Mouse (Mus musculus): ENCODE measurements at regions not wholly inside any gene's neighbourhood (a gene's known extent, or its start where the extent isn't known, plus 50 kb on each side); places are given as distances from the start of the nearest gene placed in this dataset.
A peak's percentile ranks its signal among the peaks of the same experiment; 100 is the strongest.

DNA sequence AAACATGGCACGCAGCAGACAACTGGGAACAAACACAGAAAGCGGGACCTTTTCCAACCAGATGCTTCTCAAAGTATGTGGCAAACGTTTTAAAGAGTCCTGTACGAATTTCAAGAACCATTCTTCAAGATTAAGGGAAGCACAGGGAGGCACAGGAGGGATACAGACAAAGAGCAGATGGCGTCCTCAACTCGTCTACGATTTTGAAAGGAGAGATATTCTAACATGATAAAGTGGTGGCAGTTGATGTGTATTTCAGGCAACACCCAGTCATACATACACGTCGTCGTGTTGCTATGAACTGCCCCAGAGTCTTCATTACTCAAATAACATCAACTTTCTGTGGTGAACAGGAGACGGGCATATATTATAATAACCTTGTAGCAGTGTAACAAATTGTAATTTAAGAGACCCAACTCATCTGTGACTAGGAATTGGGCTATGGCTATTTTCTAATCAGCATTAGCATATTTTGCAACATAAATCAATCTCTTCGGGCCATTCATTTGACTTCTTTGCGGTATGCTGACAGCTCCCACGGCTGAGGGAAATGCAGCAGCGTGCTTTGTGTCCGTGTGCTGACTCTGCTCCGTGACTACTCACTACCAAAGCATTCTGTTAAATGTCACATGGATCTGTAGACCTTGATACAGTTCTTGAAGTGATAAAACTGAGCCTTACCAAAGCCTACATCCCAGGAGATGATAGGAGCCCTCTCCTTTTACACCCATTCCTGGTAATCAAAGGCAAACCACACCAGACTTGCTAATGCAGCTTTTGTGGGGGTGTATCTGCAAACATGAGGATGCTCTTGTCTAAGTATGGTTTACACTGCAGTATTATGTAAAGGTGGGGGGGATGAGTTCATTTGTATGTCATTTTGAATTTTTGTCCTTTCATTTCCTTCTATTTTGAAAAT, 144.0 kb upstream of the Adamts3 start:
- Histone ChIP-seq H3K4me3 (no peak overlapping the region), H3K9me3 (replicated peaks) (no peaks in the 10 kb centered on the region), H3K4me2 (no peak overlapping the region), H3K9ac (no peak overlapping the region), H3K27ac (no peak overlapping the region), H3K4me1 (no peaks in the 10 kb centered on the region), H3K27me3 (no peaks in the 10 kb centered on the region), H3K36me3 (ENCODE audit: poor library complexity, severe bottlenecking) (no peaks in the 10 kb centered on the region)
- ATAC-seq: peak; percentile 48; the same call in 1 of the 2 replicates
- 81% methylated on average over 17 of the region's 17 CpGs for WGBS

DNA sequence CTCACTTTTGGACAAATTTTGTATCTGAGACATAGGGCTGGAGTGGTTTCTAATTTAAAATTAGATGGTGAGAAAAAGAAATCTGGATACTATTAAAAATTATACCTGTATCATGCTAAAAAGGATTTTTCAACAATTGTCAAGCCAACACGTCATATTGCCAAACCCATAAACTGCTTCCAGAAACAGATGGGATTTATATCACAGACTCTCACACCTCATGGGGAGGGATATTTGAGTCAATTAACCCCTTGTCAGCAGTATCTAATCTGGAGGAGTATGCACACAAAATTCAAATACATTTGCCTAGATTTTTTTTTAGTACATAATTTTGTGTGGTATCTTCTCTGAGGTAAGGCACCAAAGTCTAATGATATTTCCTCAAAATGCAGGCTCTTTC, 138.3 kb upstream of the Adamts3 start:
- 79% methylated on average over 1 of the region's 1 CpGs for WGBS
- Histone ChIP-seq H3K9ac (no peak overlapping the region), H3K4me1 (no peaks in the 10 kb centered on the region), H3K4me3 (no peak overlapping the region), H3K27ac (no peak overlapping the region), H3K36me3 (ENCODE audit: poor library complexity, severe bottlenecking) (no peaks in the 10 kb centered on the region), H3K4me2 (no peak overlapping the region), H3K27me3 (no peaks in the 10 kb centered on the region), H3K9me3 (replicated peaks) (no peaks in the 10 kb centered on the region)
- peak; percentile 68; the same call in 1 of the 2 replicates for ATAC-seq

DNA sequence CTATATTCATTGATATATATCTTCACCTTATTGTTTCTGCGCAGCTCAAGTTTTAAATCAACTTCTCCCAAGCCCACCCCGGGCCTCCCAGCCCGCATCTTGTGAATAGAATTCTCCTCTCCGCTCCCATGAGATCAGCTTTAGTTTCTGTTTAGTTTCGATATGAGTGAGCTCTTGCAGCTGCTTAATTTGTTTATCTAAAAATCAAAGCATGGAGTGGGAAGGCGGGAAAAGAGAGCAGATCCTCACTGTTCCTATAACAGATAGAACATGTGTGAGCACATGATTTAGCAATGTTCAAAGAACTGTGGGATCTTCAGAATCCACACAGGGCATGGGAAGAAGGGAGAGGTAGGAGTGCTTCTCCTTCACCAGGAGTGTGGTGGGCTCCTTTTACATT, 117.6 kb upstream of the Adamts3 start:
- Histone ChIP-seq H3K9me3 (replicated peaks) (no peaks in the 10 kb centered on the region), H3K9ac (no peak overlapping the region), H3K36me3 (ENCODE audit: poor library complexity, severe bottlenecking) (no peaks in the 10 kb centered on the region), H3K4me1 (no peaks in the 10 kb centered on the region), H3K4me2 (no peak overlapping the region), H3K4me3 (no peak overlapping the region), H3K27ac (no peak overlapping the region), H3K27me3 (no peaks in the 10 kb centered on the region)
- WGBS: 89% methylated on average over 6 of the region's 6 CpGs
- no peak for ATAC-seq

DNA sequence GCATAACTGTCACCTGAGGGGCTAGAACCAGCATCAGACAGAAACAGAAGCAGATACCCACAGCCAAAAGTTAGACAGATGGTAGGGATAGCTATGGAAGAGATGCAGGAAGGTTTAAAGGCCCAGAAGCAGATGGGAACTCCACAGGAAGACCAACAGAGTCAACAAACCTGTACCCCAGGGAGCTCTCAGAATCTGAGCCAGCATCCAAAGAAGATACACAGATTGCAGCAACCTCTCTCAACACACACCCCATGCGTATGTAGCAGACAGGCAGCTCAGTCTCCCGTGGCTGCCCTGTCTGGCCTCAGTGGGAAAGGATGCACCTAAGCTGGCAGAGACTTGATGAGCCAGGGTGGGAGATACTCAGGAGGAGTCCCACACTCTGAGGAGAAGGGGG, 108.4 kb upstream of the Adamts3 start:
- no peak for ATAC-seq
- no peak overlapping the region for H3K4me3 ChIP-seq
- H3K9me3 ChIP-seq (replicated peaks): no peaks in the 10 kb centered on the region
- H3K4me1 ChIP-seq: no peaks in the 10 kb centered on the region
- no peaks in the 10 kb centered on the region for H3K27me3 ChIP-seq
- H3K36me3 ChIP-seq (ENCODE audit: poor library complexity, severe bottlenecking): no peaks in the 10 kb centered on the region
- 84% methylated on average over 2 of the region's 2 CpGs for WGBS
- H3K4me2 ChIP-seq: no peak overlapping the region
- H3K9ac ChIP-seq: no peak overlapping the region
- no peak overlapping the region for H3K27ac ChIP-seq

DNA sequence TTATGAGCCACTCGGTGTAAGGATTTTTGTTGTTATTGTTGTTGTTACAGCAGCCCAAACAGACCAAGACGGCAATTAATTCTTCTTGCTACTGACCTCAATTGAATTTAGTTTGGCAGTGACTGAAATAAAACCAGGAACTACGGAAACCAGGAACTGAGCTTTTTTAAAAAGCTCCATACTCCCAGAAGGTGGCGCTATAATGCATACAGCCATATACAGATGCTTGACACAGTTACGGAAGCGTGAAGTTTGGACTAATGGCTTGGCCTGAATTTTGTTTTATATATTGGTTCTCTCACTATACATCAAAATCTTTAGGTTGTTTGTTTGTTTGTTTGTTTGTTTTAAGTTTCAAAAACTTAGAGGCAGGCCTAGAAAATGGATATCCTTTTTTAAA, 98.5 kb upstream of the Adamts3 start:
- H3K4me2 ChIP-seq: no peak overlapping the region
- no peaks in the 10 kb centered on the region for H3K36me3 ChIP-seq (ENCODE audit: poor library complexity, severe bottlenecking)
- 59% methylated on average over 6 of the region's 6 CpGs for WGBS
- no peak overlapping the region for H3K4me3 ChIP-seq
- H3K4me1 ChIP-seq: no peaks in the 10 kb centered on the region
- H3K9ac ChIP-seq: no peak overlapping the region
- H3K27me3 ChIP-seq: no peaks in the 10 kb centered on the region
- no peak overlapping the region for H3K27ac ChIP-seq
- ATAC-seq: no peak
- no peaks in the 10 kb centered on the region for H3K9me3 ChIP-seq (replicated peaks)

DNA sequence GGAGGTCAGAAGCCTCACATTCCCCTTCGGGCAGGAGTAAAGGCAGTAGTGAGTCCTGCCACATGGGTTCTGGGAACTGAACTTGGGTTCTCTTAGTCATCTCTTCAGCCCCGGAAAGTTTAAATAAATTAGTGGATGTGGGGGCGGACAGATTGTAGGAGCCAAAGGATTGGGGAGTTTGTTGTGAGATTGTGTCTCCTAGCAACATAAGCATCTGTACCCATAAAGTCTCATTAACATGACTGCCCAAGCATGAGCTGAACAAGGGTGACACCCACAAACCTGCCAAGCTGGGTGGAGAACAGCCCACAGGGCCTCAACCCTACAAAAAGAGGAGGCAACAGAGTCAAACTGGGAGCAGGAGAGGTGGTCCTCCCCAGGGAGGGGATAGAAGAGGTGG, 97.1 kb upstream of the Adamts3 start:
- 81% methylated on average over 3 of the region's 3 CpGs for WGBS
- Histone ChIP-seq H3K4me1 (no peaks in the 10 kb centered on the region), H3K4me2 (no peak overlapping the region), H3K36me3 (ENCODE audit: poor library complexity, severe bottlenecking) (no peaks in the 10 kb centered on the region), H3K27ac (no peak overlapping the region), H3K27me3 (no peaks in the 10 kb centered on the region), H3K4me3 (no peak overlapping the region), H3K9ac (no peak overlapping the region), H3K9me3 (replicated peaks) (no peaks in the 10 kb centered on the region; the same call in 1 of the 2 replicates)
- ATAC-seq: no peak

DNA sequence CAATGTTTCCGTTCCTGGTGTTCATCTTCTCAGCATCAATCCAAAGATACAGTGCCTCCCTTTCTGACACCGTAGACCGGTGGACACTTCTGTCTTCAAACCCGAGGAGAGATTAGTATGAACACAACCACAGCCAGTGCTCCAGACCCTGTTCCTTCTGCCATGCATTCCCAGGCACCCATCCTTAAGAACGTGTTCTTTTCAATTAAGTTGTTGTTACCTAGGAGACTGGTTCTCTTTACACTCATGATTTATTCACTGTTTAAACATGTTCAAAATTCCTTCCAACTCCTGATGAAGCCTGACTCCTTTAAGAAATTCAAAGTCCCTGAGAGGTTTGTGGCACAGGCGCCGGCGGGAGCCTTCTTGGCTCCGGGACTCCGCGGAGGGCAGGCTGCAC, 69.5 kb upstream of the Adamts3 start:
- no peak for ATAC-seq
- no peaks in the 10 kb centered on the region for H3K27me3 ChIP-seq
- no peaks in the 10 kb centered on the region; the same call in 1 of the 2 replicates for H3K9me3 ChIP-seq (replicated peaks)
- WGBS: 92% methylated on average over 11 of the region's 11 CpGs
- no peaks in the 10 kb centered on the region for H3K36me3 ChIP-seq (ENCODE audit: poor library complexity, severe bottlenecking)
- no peaks in the 10 kb centered on the region for H3K4me1 ChIP-seq
- H3K27ac ChIP-seq: no peak overlapping the region
- H3K4me2 ChIP-seq: no peak overlapping the region
- no peak overlapping the region for H3K9ac ChIP-seq
- no peak overlapping the region for H3K4me3 ChIP-seq

DNA sequence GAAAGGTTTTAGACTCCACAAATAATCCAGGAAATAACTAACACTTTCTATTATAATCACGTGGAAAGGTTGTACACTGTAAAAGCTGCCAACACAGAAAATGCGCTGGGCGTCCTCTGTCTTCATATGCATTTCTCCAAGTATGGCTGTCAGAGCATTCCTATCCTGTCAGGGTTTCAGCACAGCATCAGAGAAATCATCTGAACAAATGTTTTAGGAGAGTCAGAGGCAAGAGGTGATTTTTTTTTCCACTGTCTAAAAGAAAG, 62.5 kb upstream of the Adamts3 start:
- no peak overlapping the region for H3K4me3 ChIP-seq
- peaks cover 23% of the 10 kb centered on the region for H3K4me1 ChIP-seq
- WGBS: 87% methylated on average over 3 of the region's 3 CpGs
- H3K4me2 ChIP-seq: no peak overlapping the region
- no peak overlapping the region for H3K9ac ChIP-seq
- ATAC-seq: no peak
- no peaks in the 10 kb centered on the region; the same call in 1 of the 2 replicates for H3K9me3 ChIP-seq (replicated peaks)
- no peak overlapping the region for H3K27ac ChIP-seq
- no peaks in the 10 kb centered on the region for H3K36me3 ChIP-seq (ENCODE audit: poor library complexity, severe bottlenecking)
- no peaks in the 10 kb centered on the region for H3K27me3 ChIP-seq

DNA sequence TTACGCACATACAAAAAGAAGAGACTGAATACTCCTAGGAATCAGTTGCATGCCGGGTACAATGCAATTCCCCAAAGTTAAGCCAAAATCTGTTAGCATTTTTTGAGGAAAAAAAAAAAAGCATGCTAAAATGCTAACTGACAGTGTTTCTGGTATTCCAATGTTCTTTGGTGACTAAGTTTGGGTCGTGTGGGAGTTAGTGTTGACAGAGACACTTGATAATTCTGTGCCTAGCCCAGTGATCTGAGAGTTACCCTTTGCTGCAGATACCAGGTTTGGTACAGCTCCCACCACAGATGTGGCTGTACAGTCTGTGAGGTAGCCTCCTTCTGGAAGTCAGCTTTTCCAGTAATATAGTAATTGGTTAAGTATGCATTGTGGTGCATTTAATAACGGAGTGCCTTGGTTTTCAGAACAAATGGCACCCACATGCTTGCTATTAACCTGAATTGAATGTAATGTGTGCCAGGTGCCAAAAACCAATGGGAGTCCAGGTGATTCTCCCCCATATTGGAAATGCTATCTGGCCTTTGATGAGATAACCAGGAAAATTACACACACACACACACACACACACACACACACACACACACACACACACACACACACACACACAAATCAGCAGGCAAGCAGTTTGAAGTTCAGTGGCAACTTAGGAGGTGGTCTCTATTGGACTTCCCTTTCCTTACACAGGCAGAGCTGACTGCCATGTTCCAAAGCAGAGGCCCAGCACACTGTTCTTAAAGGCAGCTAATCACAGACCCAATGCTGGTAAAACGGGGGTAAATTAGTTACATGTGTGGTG, 61.9 kb upstream of the Adamts3 start:
- no peak overlapping the region for H3K27ac ChIP-seq
- WGBS: 74% methylated on average over 5 of the region's 5 CpGs
- no peaks in the 10 kb centered on the region for H3K36me3 ChIP-seq (ENCODE audit: poor library complexity, severe bottlenecking)
- no peak overlapping the region for H3K4me3 ChIP-seq
- H3K9ac ChIP-seq: no peak overlapping the region
- no peaks in the 10 kb centered on the region for H3K27me3 ChIP-seq
- no peak for ATAC-seq
- no peak overlapping the region for H3K4me2 ChIP-seq
- H3K4me1 ChIP-seq: peaks cover 23% of the 10 kb centered on the region
- H3K9me3 ChIP-seq (replicated peaks): no peaks in the 10 kb centered on the region; the same call in 1 of the 2 replicates

DNA sequence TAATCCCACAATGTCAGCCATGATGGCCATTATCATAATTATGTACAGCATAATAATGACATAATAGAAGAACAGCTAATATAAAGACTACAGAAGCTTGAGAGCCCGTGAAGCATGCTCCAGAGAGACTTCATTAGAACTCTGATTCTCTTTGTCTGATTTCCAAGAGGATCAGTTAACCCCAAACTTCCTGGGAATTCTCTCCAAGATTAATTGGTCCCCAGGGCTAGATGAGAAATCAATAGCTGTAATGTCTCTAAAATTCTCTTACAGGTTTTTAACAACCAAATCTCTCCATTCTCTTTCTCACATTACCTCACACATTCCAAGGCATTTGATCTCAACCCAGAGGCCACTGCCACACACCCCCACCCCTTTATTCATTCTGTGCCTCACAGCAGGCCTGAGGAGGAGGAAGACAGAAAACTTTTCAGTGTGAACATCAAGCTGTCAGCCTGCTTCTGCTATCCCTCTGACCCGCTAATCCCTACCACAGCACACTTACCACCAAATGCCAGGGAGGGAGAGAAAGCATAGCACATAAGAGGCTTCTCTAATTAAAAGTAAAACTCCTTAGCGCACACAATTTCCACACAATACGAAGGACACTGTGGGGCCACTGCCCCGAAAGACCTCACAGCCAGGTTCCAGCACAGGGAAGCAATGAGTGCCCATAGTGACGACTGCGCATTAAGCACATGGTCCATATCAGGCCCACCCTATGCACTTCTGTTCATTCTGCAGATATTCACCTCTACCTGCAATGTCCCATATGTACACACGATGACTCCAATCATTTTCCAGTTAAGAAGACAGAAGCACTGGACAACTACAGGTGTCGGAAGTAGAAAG, 60.4 kb upstream of the Adamts3 start:
- Histone ChIP-seq H3K9ac (no peak overlapping the region), H3K4me1 (peaks cover 23% of the 10 kb centered on the region), H3K4me2 (peak overlapping the region; percentile 6; the same call in 1 of the 2 replicates), H3K27me3 (no peaks in the 10 kb centered on the region), H3K4me3 (no peak overlapping the region), H3K27ac (no peak overlapping the region), H3K9me3 (replicated peaks) (no peaks in the 10 kb centered on the region; the same call in 1 of the 2 replicates), H3K36me3 (ENCODE audit: poor library complexity, severe bottlenecking) (no peaks in the 10 kb centered on the region)
- 14% methylated on average over 9 of the region's 9 CpGs for WGBS
- peak; percentile 72 for ATAC-seq

DNA sequence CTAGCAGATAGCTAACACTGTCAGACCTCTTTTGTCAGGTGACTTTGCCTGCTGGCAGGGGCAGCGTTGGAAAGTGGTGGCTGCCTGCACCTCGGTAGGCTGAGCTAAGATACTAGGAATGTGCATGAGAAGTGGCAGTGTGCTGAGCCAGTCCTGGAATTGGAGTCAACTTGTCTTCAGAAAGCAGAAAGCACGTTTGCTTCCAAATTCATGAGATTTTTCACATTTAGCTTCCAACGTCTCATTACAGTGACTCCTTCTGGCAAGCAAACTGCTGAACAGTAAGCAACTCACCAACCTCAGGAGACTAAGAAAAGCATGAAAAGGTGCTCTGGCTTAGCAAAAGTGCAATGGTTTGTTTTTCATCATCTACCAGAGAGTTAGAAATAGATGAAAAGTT, 59.1 kb upstream of the Adamts3 start:
- 22% methylated on average over 4 of the region's 4 CpGs for WGBS
- Histone ChIP-seq H3K27ac (peak overlapping the region; percentile 51; the same call in 1 of the 2 replicates), H3K4me2 (no peak overlapping the region), H3K27me3 (no peaks in the 10 kb centered on the region), H3K36me3 (ENCODE audit: poor library complexity, severe bottlenecking) (no peaks in the 10 kb centered on the region), H3K9me3 (replicated peaks) (no peaks in the 10 kb centered on the region; the same call in 1 of the 2 replicates), H3K4me1 (peaks cover 23% of the 10 kb centered on the region), H3K9ac (no peak overlapping the region), H3K4me3 (no peak overlapping the region)
- peak; percentile 32; the same call in 1 of the 2 replicates for ATAC-seq

DNA sequence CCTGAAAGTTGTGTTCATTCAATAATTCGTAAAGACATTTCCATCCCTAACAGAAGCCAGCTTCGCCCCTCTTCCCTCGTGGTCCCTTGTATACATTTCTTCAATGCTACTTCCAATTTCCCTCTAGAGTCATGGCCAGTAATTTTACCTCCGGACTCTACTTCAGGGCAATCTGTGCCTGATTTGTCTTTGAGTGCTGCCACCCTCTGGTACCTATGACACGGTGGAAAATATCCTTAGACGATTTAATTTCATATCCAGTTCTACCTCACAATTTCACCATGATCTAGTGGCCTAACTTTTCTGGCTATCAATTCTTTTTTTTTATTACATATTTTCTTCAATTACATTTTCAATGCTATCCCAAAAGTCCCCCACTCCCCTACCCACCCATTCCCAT, 49.9 kb upstream of the Adamts3 start:
- H3K27me3 ChIP-seq: no peaks in the 10 kb centered on the region
- no peak overlapping the region for H3K9ac ChIP-seq
- no peak overlapping the region for H3K4me3 ChIP-seq
- no peaks in the 10 kb centered on the region for H3K4me1 ChIP-seq
- no peaks in the 10 kb centered on the region for H3K36me3 ChIP-seq (ENCODE audit: poor library complexity, severe bottlenecking)
- ATAC-seq: no peak
- no peak overlapping the region for H3K27ac ChIP-seq
- H3K4me2 ChIP-seq: no peak overlapping the region
- no peaks in the 10 kb centered on the region for H3K9me3 ChIP-seq (replicated peaks)
- WGBS: 88% methylated on average over 6 of the region's 6 CpGs

Data from forebrain, embryonic 13.5 days (tissue).